Mouse (Mus musculus) adrenal gland, postnatal 4 days (tissue): ENCODE results near the gene Cdh18. TPM values are rescaled to one million over a fixed set of nuclear protein-coding genes. Genes with fewer than 3 reads are reported as not detected.
"Not testable (repeated sequence)": the region's sequence is repeated elsewhere in the genome, so short reads cannot be mapped to it uniquely, and the experiment has no call there.

ENCODE experiments used
- DNase-seq, 2 experiments: peaks; one replicate each; pipeline ENCODE4 v3.0.0; 2021 to 2022; ENCODE audit warnings: low spot score in 2 of 2, mixed read lengths in 2 of 2
- total RNA-seq, 2 experiments: library from RNA; stranded (reverse); gene quantifications; 2 replicates each; pipeline ENCODE4 v1.2.3; 2021

Cdh18 gene
- total RNA-seq, 2 experiments from 2014 or later, result 2.5 to 2.7 TPM

DNA sequence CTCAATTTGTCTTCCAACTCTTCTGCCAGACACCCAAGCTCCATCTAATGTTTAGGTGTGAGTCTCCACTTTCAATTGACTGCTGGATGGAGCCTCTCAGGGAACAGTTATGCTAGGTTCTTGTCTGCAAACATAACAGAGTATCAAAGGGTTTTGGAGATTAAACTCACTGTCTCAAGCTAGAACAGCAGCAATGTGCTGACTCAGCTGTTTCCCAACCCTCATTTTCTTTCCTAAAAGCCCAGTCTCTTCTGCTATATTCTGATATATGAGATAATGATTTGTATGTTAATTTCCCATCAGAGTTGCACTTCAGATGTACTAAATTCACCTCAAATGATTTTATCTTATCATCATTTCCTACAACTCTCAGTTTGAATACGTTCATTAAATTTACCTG is 398.4 kb downstream of the Cdh18 start:
- no peak for DNase-seq

DNA sequence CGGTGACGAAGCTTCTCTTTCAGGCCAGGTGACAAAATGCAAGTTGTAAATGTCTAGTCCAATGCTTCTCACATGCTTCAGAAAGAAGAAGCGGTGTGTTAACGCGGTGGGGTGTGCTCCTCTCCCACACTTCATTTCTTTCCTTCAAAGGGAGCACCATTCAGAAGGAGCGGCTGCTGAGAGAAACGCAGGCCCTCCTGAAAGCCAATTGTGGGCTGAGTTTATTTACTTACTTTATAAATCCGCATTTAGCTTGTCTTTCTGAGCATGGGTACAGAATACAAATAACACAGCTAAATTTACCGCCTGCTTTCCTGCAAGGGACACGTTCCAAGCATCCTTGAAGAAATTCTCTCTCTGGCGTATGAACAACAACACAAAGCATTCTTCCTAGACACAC is 420.6 kb downstream of the Cdh18 start:
- no peak for DNase-seq

DNA sequence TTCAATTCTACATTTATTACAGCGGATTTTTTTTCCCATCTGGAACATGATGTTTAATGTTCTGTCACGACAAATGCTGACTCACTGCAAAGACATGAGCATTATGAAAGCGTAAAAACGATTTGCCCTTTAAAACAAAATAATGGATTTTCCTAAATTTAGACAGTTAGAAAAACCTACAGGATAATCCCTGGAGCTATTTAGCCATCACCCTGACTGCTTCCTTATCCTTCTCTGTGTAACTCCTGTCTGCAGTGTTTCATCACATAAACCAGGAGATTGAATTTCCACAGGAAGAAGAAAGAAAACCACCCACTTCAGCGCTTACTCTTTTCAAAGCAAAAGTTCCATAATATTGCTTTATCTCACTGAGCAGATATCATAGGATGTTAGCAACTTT is 431.3 kb downstream of the Cdh18 start:
- DNase-seq, result no peak

DNA sequence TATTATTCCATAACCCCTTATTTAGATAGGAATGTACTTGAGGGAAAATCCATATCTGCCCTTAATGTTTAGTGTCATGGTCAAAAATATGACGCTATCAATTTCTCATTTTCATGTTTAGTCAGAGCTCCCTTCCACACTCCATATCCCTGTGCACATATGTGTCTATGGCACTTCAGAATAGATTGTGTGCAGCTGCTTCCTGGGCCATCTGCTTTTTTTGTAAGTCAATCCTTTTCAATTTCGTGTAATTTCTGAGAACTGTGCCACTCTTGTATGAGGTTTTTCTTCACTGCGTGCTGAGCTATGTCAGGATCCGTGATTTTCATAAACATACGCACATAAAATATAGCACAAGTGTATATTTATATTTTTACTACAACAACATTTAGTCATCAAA is 435.8 kb downstream of the Cdh18 start:
- DNase-seq, result no peak

DNA sequence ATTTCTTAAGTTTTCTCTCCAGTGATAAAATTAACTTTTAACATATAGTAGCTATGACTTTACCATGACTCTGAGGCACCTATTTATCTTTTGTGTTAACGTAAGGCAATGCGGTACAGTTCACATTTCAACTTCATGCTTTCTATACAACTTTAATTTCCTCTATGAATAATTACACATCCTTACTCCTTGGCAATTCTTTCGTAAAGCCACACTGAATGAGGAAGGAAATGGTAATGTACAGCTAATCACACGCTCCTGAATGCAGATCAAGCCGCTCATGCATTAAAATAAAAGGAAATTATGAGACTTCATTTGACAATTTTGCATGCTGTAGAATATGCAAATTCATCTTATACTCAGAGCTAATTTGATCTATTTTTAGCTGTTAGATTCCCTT is 467.9 kb downstream of the Cdh18 start:
- DNase-seq, result no peak

DNA sequence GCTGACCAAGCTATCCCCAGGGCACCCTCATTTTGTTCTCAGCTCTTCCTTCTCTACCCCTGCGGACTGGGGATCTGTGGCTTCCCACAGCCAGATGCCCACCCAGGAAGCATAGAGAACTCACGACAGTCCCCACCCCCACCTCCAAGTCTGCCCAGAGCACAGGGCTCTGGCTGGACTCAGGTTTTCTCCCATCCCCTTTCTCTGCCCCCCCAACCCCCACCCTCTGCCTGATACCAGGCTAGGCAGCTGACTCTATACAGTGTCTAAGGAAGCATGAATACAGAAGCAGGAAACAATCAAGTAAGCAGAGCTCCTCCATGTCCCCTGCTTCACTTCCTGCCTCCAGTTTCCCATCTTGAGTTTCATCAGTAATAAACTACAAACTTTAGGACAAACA is 472.3 kb downstream of the Cdh18 start:
- no peak for DNase-seq

DNA sequence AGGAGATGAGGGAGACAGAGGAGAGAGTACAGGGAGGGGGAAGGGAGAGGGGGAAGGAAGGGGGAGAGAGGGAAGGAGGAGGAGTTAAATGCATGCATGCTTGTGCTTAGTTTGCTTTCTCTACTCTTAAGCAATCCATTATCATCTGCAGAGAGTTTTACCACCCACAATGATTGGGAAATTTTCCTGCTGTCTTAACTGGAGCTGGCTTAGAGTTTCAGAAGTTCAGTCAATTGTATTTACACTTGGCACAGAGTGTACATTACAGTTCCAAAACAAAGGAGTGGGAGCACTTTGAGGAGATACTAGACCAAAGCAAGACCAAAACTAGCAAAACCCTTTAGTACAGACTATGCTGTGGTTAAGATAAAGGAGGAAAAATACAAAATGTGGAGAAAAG is 473.8 kb downstream of the Cdh18 start:
- DNase-seq, result no peak

DNA sequence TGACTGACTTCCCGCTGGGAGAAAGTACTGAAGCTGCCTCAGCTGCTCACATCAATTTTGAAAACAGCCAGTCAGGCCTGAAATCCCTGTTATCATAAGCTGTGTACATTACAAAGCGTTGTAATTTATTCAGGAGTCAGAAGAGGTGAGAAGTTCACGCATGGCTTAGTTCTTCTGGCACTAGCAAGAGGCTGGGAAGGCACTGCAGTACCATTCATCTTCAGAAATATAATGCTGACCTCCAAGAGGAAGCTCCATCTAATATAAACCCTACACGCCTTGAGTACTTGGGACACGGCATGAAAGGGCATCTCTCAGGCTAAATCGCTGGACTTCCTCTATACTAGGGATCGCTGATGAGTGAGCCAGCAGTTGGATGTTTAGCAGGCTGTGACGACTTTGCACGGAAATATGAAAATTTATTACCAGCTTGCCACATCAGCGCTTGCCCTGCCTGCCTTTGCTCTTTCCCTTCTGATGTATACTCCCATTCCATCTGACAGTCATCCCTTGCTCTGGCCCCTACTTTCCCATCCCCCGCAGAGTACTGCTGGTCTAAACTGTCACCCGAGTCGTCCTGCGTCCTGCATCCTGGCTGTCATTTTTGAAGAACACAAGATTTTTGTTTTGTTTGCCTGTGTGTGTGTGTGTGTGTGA is 486.9 kb downstream of the Cdh18 start:
- no peak for DNase-seq

DNA sequence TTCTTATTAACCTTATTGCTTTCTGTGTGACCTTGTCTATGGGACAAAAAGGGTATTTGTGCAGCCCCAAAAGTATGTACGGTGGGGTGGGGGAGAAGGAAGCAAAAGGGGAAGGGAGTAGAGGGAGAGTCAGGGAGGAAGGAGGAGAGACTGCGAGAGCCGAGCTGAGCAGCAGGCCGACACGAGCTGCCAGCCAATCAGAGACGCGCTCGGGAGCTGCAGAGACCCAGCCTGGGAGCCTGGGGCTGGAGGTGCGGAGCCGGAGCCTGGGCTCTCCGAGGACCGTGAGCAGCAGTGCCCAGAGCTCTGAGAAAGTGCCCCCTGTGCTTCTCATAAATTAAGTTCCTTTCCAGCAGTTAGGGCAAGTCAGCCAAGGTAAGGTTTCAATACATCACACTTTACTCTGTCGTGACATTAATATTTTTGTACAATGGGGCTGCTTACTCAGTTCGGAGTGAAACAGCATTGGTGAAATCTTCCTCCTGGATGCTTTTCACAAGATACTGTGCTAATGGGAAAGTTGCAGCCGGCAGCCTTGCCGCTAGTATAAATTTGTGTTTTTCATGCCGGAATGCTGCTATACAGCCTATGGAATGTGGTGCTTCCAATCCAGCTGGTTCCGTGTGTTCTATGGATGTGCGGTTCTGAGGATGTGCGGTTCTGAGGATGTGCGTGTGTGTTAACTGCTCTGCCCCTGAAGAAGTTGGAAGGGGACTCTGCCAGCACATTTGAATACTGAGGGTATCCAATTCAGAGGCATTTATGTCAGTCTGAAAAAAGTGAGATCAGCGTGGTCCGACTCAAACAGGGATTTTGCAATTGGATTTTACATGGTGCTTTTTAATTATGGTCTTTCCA is 487.6 kb downstream of the Cdh18 start:
- peak in 1 of 2 experiments; percentile 9 for DNase-seq

DNA sequence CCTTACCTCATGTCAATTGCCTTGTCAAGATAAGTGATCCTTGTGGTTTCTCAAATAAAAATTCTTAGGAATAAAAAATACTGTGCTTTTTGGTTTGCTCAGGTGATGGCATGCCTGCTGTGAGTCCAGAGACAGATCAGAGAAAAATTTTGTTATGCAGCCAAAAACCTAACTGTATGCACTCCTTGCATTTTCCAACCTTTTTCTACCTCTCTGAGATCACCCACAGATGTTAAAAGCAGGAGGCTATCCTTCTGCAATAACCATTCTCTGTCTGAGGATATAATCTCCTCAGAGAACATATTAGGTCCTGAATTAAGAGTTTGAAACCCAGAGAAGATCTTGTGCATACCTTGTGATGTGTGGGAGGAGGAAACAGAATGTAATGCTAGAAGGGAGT is 488.7 kb downstream of the Cdh18 start:
- no peak for DNase-seq

DNA sequence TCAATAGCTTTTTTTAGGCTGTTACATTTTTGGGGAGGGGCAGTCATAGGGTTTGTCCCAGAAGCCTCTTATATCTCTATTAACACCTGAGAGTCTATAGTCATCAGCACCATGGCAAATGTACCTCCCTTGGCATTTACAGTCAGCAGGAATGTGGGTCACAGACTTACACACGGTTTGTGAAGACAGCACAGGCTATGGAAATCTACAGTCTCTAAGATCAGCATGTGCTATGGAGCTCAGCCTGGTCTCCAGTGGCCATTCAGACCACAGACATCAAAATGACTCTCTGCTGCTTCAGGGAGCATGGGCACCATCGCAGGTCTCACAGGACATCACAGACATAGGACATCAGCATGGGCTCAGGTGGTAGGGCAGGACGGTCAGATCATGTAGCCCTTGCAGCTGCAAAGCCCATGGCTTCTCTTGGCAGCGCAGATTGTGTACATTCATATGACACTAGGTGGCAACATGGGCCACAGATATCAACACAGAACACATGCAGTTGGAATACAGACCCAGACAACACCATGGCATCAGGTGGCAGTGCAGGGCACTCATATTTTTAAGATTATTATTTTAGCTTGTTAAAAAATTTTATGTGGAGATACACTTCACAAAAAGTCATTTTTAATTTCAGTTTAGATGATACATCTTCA is 497.4 kb downstream of the Cdh18 start:
- DNase-seq, result no peak

DNA sequence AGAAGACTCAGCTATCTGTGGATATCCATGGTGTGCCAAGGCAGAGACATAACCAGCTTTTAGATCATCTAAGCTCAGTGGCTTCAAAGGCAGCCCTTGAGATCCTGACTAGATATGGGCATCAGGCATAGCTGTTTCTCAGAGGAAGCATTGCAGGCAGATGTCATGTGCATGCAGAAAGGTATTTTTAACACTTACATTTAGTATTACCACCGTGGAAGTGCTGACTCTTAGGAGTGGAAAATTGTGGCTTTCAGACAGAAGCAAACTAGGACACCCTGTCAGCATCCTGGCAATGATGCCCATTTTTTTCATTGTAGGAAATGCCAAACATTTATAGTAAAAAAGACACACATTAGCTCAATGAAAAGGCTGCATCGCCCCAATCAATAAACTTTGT is 503.2 kb downstream of the Cdh18 start:
- no peak for DNase-seq

DNA sequence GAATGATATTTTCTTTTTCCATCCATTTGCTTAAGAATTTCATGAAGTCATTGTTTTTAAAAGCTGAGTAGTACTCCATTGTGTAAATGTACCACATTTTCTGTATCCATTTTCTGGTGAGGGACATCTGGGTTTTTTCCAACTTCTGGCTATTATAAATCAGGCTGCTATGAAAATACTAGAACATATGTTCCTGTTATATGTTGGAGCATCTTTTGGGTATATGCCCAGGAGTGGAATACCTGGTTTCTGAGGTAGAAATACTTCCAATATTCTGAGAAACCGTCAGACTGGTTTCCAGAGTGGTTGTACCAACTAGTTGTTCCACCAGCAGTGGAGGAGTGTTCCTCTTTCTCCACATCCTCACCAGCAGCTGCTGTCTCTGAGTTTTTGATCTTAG is 536.5 kb downstream of the Cdh18 start:
- not testable (repeated sequence) for DNase-seq

DNA sequence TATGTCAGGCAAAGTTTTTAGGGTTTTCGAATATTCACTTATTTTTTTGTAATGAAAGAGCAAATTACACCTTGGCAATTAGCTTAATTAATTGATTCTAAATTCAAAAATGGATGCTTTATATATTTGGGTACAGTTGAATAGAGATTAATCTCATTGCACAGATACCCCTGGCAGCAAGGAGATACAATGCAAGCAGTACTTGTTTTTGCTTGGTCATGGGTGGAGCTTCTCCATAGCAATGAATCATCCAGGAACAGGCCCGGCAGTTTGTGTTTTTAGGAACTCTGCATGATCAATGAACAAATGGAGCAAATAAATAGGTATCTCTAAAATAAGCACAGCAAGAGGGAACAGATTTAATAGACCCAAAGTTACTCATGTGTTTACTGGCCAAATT is 538.7 kb downstream of the Cdh18 start:
- no peak for DNase-seq

DNA sequence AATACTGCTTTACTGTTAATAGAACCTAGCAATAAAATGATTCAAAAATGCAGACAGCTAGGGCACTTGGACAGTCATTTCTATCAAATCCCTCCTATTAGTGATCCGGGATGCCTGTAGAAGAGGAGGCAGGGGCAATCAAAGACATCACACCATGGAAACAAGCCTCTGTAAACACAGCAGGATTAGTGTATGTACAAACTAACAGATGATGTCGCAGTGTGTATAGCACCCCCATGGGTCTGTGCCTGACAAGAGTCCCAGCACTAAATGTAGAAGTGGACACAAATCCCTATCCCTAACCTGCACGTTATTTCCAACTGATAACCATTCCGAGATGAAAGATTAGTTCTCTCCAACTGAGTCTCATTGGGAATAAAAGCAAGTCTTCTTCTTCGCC is 547.8 kb downstream of the Cdh18 start:
- no peak for DNase-seq

DNA sequence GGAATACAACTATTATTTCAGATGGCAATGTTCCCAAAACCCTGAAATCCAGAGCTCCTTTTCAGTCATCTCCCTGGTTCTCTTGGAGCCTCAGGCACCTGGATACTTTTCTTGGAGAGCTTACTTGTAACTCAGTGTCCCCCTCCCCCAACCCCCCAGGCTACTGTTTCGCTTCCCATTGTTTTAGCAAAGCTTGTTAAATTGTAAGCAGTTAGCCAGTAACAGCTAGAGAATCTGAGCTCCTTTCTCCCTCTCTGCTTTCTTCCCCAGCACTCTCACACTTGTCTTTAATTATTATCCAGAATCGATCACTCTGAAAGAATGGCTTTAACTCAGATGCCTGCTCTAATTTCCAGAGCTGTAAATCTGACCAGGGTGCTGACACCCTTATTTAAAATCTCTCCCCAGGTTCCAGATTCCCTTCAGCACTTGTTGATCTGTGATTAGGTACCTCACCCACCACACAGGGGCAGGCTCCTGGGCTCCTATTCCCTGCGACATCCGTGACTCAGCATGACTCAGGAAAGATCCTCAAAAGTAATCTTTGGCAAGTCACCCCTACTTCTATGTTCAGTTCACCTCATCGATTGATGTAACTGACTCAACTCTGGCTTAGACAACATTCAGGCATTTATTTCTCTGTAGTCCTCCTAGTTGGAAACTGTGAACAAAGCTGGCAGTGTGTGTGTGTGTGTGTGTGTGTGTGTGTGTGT is 556.0 kb downstream of the Cdh18 start:
- DNase-seq, result no peak

DNA sequence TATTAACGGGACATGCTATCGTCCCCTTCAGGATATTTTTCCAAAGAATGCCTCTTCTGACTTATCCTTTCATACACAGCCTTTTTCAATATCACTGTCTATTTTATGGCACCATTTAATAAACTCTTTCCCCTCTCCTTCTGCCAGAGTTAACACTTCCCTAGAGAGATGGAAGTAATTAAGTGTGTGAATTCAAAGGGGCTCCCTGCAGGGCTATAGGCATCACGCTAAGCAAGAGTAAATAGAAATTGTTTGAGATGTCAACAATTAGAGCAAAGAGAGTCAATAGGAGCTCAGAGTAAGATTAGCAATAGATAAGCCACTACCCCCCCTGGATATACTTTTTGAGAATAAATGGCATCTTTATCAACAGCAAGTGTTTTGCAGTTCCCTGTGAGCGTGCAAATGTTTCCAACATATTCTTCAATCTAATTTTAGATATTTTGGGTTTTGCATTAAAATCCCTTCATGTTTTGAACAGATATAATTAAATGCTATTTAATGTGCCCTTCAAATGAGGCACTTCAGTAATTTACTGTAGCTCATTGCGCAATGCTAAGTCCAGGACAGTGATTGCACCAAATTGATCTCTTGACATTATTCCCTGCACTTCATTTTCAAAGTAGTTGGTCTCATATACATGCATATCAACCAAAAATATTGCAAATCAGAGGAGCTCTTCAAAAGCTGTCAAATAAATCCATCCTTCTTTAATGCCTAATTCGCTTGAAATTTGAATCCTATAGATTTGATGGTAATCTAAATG is 586.3 kb downstream of the Cdh18 start:
- no peak for DNase-seq

DNA sequence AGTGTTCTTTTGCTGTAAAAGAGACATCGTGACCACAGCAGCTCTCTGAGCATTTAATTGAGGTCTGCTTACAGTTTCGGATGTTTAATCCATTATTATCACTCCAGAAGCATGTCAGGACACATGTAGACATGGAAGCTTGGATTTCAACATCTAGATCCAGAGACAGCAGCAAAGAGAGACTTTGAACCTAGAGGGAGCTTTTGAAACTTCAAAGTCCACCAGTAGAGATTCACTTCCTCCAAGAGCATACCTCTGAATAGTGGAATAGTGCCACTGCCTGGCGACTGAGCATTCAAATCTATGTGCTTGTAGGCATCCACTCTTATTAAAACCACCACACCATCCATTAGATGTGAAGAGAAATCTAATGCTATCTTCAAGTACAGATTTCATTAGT is 588.1 kb downstream of the Cdh18 start:
- no peak for DNase-seq

DNA sequence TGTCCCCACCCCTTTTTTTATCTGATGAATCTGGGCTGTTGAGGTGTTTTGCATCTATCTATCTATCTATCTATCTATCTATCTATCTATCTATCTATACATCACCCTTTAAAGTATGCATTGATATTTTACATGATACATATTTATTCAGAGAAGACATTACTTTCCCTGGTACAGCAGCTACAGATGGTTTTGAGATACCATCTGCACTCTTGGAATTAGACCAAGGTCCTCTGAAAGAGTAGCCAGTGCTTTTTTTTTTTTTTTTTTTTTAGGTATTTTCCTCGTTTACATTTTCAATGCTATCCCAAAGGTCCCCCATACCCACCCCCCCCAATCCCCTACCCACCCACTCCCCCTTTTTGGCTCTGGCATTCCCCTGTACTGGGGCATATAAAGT is 594.1 kb downstream of the Cdh18 start:
- not testable (repeated sequence) for DNase-seq

DNA sequence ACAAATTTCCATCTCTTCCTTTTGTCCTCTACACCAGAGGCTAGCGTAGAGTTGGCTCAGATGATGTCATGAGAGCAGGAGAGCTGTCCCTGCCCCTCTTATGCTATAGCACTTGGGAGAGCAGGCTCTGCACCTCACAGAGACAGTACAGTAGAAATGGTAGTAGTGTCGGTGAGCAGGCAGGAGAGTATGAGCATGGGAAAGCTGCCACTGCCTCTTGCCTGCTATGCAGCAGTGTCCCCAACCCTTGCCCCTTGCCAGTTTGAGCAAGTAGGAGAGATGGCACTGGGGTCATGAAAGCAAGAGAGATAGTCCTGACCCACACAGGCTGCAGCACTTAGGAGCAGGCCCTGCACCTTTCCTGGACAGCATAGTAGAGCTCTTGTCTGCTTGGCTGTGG is 607.1 kb downstream of the Cdh18 start:
- DNase-seq, result no peak

DNA sequence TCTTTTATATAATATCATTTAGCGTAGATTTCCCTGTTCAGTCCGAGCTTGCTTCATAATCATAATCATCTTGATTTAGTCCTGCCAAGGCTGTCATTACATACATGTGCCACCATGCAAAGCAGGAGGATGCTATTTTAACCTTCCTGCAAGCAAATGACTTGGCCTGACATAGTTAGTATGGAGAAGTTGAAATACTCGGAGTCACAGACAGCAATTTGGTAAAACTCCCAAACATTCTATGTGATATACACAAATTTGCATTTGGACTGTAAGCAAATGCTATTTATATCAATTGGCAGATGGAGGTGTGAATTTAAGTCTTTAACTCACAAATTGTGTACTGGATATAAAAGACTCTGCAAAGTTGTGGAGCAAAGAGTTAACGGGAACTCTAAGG is 616.0 kb downstream of the Cdh18 start:
- DNase-seq, result no peak
